Mouse (Mus musculus): ENCODE measurements at regions not wholly inside any gene's neighbourhood (a gene's known extent, or its start where the extent isn't known, plus 50 kb on each side); places are given as distances from the start of the nearest gene placed in this dataset.

GRCm38 (mm10) chr9:61166115-61166514 lies 206.1 kb upstream of the Tle3 start:
- TF ChIP-seq CTCF (IDR thresholded peaks at IDR 0.05; ENCODE audit: low read depth, low read length) (no peak), POLR2A (IDR thresholded peaks at IDR 0.05; ENCODE audit: borderline replicate concordance, low read depth, low read length) (no peak)
- Histone ChIP-seq H3K27ac (ENCODE audit: insufficient read depth, low read depth, low read length) (no peak overlapping the region), H3K4me1 (ENCODE audit: control insufficient read depth, insufficient read depth, low read length) (no peaks in the 10 kb centered on the region)

GRCm38 (mm10) chr9:61167097-61167842 lies 204.9 kb upstream of the Tle3 start:
- TF ChIP-seq CTCF (IDR thresholded peaks at IDR 0.05; ENCODE audit: low read depth, low read length): no peak
- TF ChIP-seq POLR2A (IDR thresholded peaks at IDR 0.05; ENCODE audit: borderline replicate concordance, low read depth, low read length): no peak
- H3K27ac ChIP-seq (ENCODE audit: insufficient read depth, low read depth, low read length): no peak overlapping the region
- no peak overlapping the region for H3K4me3 ChIP-seq (ENCODE audit: insufficient read depth, low read length)
- no peaks in the 10 kb centered on the region for H3K4me1 ChIP-seq (ENCODE audit: control insufficient read depth, insufficient read depth, low read length)

More at GRCm38 (mm10) chr9:61166115-61166514, 206.1 kb upstream of the Tle3 start:
- no peak overlapping the region for H3K4me3 ChIP-seq (ENCODE audit: insufficient read depth, low read length)

GRCm38 (mm10) chr9:61168931-61169330 lies 203.2 kb upstream of the Tle3 start:
- H3K4me1 ChIP-seq (ENCODE audit: control insufficient read depth, insufficient read depth, low read length): no peaks in the 10 kb centered on the region
- no peak for TF ChIP-seq CTCF (IDR thresholded peaks at IDR 0.05; ENCODE audit: low read depth, low read length)
- no peak for TF ChIP-seq POLR2A (IDR thresholded peaks at IDR 0.05; ENCODE audit: borderline replicate concordance, low read depth, low read length)
- no peak overlapping the region for H3K4me3 ChIP-seq (ENCODE audit: insufficient read depth, low read length)
- no peak overlapping the region for H3K27ac ChIP-seq (ENCODE audit: insufficient read depth, low read depth, low read length)

DNA sequence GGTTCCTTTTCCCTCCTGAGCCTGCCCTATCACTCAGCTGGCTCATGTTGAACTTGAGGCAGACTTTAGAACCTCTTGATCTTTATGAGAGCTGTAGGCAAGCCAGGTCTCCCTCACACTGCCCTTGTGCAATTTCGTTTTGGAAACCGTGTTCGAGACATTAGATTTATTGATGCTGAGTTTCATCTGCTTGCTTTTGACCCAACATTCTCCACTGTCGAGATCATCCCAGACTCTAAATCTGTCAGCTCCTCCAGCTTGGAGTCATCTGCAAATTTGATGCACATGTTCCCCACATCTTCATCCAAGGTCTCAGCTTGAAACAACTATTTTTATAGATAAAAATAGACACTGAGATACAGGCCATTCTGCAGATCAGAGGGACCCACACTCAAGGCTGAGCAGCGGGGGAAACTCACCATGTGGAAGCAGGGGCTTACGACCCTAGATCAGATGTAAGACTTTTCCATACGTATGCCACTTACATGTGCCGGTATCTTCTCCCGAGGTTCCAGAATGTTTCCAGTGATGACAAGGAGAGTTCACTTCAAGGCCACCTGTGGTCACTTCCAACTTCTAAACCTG lies 202.6 kb upstream of the Tle3 start:
- Histone ChIP-seq H3K27ac (ENCODE audit: insufficient read depth, low read depth, low read length) (no peak overlapping the region), H3K4me1 (ENCODE audit: control insufficient read depth, insufficient read depth, low read length) (no peaks in the 10 kb centered on the region), H3K4me3 (ENCODE audit: insufficient read depth, low read length) (no peak overlapping the region)
- TF ChIP-seq POLR2A (IDR thresholded peaks at IDR 0.05; ENCODE audit: borderline replicate concordance, low read depth, low read length) (no peak), CTCF (IDR thresholded peaks at IDR 0.05; ENCODE audit: low read depth, low read length) (no peak)

- no peaks in the 10 kb centered on the region for H3K4me1 ChIP-seq (ENCODE audit: control insufficient read depth, insufficient read depth, low read length)
- no peak for TF ChIP-seq CTCF (IDR thresholded peaks at IDR 0.05; ENCODE audit: low read depth, low read length)
- TF ChIP-seq POLR2A (IDR thresholded peaks at IDR 0.05; ENCODE audit: borderline replicate concordance, low read depth, low read length): no peak
- no peak overlapping the region for H3K27ac ChIP-seq (ENCODE audit: insufficient read depth, low read depth, low read length)
- H3K4me3 ChIP-seq (ENCODE audit: insufficient read depth, low read length): no peak overlapping the region
These were observed 201.2 kb upstream of the Tle3 start for GRCm38 (mm10) chr9:61170921-61171320.

GRCm38 (mm10) chr9:61172421-61172820 lies 199.7 kb upstream of the Tle3 start:
- Histone ChIP-seq H3K4me1 (ENCODE audit: control insufficient read depth, insufficient read depth, low read length) (no peaks in the 10 kb centered on the region), H3K27ac (ENCODE audit: insufficient read depth, low read depth, low read length) (no peak overlapping the region), H3K4me3 (ENCODE audit: insufficient read depth, low read length) (no peak overlapping the region)
- TF ChIP-seq POLR2A (IDR thresholded peaks at IDR 0.05; ENCODE audit: borderline replicate concordance, low read depth, low read length) (no peak), CTCF (IDR thresholded peaks at IDR 0.05; ENCODE audit: low read depth, low read length) (no peak)

DNA sequence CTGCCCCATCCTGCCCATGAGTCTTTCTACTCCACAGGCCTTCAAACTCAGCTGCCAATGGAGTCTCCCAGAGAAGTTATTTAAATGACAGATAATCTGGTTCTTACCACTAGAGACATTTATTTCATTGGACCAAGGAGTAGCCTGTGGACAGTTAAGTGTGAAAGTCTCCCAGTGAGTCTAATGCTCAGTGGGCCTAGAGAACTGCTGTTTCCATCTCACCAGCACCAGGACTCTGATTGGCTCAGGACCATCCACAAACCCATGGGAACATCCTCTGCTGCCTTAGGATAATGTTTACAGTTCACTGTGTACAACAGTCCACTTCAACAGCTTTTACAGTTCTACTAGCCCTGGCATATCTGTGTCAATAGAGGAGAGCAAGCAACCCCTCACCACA lies 198.6 kb upstream of the Tle3 start:
- Histone ChIP-seq H3K27ac (ENCODE audit: insufficient read depth, low read depth, low read length) (no peak overlapping the region), H3K4me1 (ENCODE audit: control insufficient read depth, insufficient read depth, low read length) (no peaks in the 10 kb centered on the region), H3K4me3 (ENCODE audit: insufficient read depth, low read length) (no peak overlapping the region)
- TF ChIP-seq CTCF (IDR thresholded peaks at IDR 0.05; ENCODE audit: low read depth, low read length) (no peak), POLR2A (IDR thresholded peaks at IDR 0.05; ENCODE audit: borderline replicate concordance, low read depth, low read length) (no peak)

GRCm38 (mm10) chr9:61175381-61175780 lies 196.8 kb upstream of the Tle3 start:
- Histone ChIP-seq H3K27ac (ENCODE audit: insufficient read depth, low read depth, low read length) (no peak overlapping the region), H3K4me3 (ENCODE audit: insufficient read depth, low read length) (no peak overlapping the region), H3K4me1 (ENCODE audit: control insufficient read depth, insufficient read depth, low read length) (no peaks in the 10 kb centered on the region)
- TF ChIP-seq CTCF (IDR thresholded peaks at IDR 0.05; ENCODE audit: low read depth, low read length) (no peak), POLR2A (IDR thresholded peaks at IDR 0.05; ENCODE audit: borderline replicate concordance, low read depth, low read length) (no peak)

GRCm38 (mm10) chr9:61176856-61177255 lies 195.3 kb upstream of the Tle3 start:
- no peak for TF ChIP-seq CTCF (IDR thresholded peaks at IDR 0.05; ENCODE audit: low read depth, low read length)
- TF ChIP-seq POLR2A (IDR thresholded peaks at IDR 0.05; ENCODE audit: borderline replicate concordance, low read depth, low read length): no peak
- no peaks in the 10 kb centered on the region for H3K4me1 ChIP-seq (ENCODE audit: control insufficient read depth, insufficient read depth, low read length)
- H3K4me3 ChIP-seq (ENCODE audit: insufficient read depth, low read length): no peak overlapping the region
- H3K27ac ChIP-seq (ENCODE audit: insufficient read depth, low read depth, low read length): no peak overlapping the region

Measured in bone marrow macrophage, adult 2 months (primary cell).